Mouse (Mus musculus) heart, postnatal 0 days (tissue): Measurements from ENCODE around the gene Cebpg.

Source experiments
- CTCF ChIP-seq: IDR thresholded peaks from 2 replicates; pipeline ENCODE4 v1.5.1; 2016; ENCODE audit warnings: antibody characterized with exemption, control low read depth, low read depth
- EP300 ChIP-seq: IDR thresholded peaks from 2 replicates; pipeline ENCODE4 v1.6.1; 2016; ENCODE audit warnings: antibody characterized with exemption, low read depth

DNA sequence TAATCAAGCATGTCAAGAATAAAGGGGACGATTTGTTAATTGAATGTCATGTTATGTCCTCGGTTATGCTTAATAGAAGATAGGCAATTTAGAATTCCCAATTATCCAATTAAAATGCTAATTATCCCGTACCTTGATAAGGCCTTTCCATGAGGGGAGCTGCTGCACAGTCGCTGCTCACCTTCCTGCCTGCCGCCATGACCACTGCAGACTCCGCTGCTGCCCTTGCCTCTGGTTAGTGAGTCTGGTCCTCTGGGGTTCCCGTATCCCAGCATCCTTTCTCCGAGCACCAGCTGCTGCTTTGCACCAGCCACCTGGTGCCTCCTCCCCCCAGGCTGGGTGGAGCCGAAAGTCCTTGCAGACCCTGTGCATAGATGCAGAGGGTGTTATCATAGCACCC is 43.1 kb downstream of the Cebpg start:
- TF ChIP-seq CTCF (no peak), EP300 (no peak)
